8 mouse cellular contexts compared by ENCODE assay signal in the genomic region with DNA sequence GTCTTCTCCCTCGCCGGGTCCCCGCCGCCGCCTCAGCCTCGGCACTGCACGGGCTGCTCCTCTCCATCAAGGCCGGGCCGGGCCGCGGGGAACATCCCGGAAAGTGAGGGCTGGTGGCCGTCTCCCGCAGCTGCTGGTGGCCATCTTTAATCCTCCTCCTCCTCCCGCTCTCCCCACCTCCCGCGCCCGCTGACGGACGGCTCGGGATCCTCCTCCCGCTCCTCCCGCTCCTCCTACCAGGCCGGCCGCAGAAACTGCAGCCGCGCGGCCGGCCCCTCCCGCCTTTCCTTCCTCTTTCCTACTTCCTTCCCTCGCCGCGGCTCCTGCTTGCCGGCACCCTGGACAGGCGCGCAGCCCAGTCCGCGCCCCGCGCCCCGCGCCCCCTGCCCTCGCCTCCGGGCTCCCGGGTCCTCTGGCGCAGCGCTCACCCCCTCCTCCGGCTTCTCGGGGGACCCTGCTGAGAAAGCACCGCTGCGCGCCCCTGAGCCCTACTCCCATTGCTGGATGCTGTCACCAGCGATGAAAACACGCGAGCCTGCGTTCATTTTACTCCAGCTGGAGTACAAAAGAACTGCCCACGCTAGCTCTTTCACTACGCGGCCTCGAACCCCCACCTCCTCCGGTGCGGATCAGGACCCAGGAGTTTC. TPM values are rescaled to one million over a fixed set of nuclear protein-coding genes. Genes with fewer than 3 reads are reported as not detected.
DNase-seq lines count a peak whose midpoint lies in the region; ATAC-seq and TF ChIP-seq lines count a peak whose summit lies in the region.

A gene (minus strand): TSS at position 155 of the 647 bp plus-strand sequence.

- peak within 1 kb of the TSS; percentile 83 for H3K9ac ChIP-seq in hindbrain, embryonic 16.5 days (ENCODE audit: low read depth, low read length)

- peak within 1 kb of the TSS; percentile 96 for H3K4me3 ChIP-seq in cortical plate, adult 2 months (ENCODE audit: insufficient read depth, low read length)
- peak within 1 kb of the TSS; percentile 59 for H3K4me3 ChIP-seq in hindbrain, embryonic 16.5 days (ENCODE audit: low read length)
- H3K4me3 ChIP-seq in left cerebral cortex, adult 2 months, result peak within 1 kb of the TSS; percentile 83

- H3K4me1 ChIP-seq in cortical plate, adult 2 months (ENCODE audit: control insufficient read depth, insufficient read depth, low read length), result peaks cover 7% of the 10 kb centered on the region
- peaks cover 27% of the 10 kb centered on the region for H3K4me1 ChIP-seq in hindbrain, embryonic 16.5 days (ENCODE audit: control insufficient read depth, insufficient read depth, low read depth, low read length)

- no peak for TF ChIP-seq CTCF in cortical plate, adult 2 months (IDR thresholded peaks at IDR 0.05; ENCODE audit: extremely low read depth, insufficient read depth, low read length)
- peak; percentile 26 for TF ChIP-seq CTCF in left cerebral cortex, adult 2 months (IDR thresholded peaks at IDR 0.05)

- no peaks in the 10 kb centered on the region for H3K27me3 ChIP-seq in hindbrain, embryonic 16.5 days (replicated peaks; ENCODE audit: control insufficient read depth, insufficient read depth, low read length)

- intact Hi-C loops in left cerebral cortex, adult 2 months (cut with DNase I), result loop anchor here (2.0 to 5.0 kb wide), 3 partner anchors 68 to 303 kb away; a partner anchor contains a TSS

- H3K27ac ChIP-seq in cortical plate, adult 2 months (ENCODE audit: insufficient read depth, low read length), result peak within 1 kb of the TSS; percentile 99
- peak within 1 kb of the TSS; percentile 95 for H3K27ac ChIP-seq in hindbrain, embryonic 16.5 days (ENCODE audit: low read depth, low read length)
- peak within 1 kb of the TSS; percentile 97 for H3K27ac ChIP-seq in left cerebral cortex, adult 2 months

- H3K9me3 ChIP-seq in hindbrain, embryonic 16.5 days (ENCODE audit: control insufficient read depth, low read length), result no peaks in the 10 kb centered on the region

- peak within 1 kb of the TSS; percentile 81 for H3K4me2 ChIP-seq in hindbrain, embryonic 16.5 days (ENCODE audit: low read length)

- peak; percentile 92 to 96 for DNase-seq in adrenal gland, adult (ENCODE audit: inconsistent age in 2 of 2, low spot score in 1 of 2)
- DNase-seq in gastrocnemius, adult 8-10 months (ENCODE audit: low spot score in 2 of 2), result peak; percentile 68 to 77
- peak; percentile 88 to 90 for DNase-seq in left cerebral cortex, adult 2 months (ENCODE audit: extremely low spot score in 1 of 2, low spot score in 2 of 2)
- DNase-seq in lung, postnatal 4 days, result peak; percentile 93 to 94
- peak; percentile 79 for DNase-seq in retina, postnatal 7 days (ENCODE audit: low read depth, low spot score)
- DNase-seq in urinary bladder, postnatal 14 days (ENCODE audit: low spot score), result peak; percentile 91

- 2% methylated on average over 45 of the region's 62 CpGs for WGBS in hindbrain, embryonic 16.5 days

- H3K36me3 ChIP-seq in hindbrain, embryonic 16.5 days (ENCODE audit: control insufficient read depth, insufficient read depth, low read length), result no peaks in the 10 kb centered on the region

- peak; percentile 94 for ATAC-seq in hindbrain, embryonic 16.5 days

- peak; percentile 80 for TF ChIP-seq POLR2A in cortical plate, adult 2 months (IDR thresholded peaks at IDR 0.05; ENCODE audit: extremely low read depth, insufficient read depth, low read length)

RNA-seq across cellular contexts. Expression of the gene that starts here (rescaled TPM):
- 43.6 and 47.8 TPM in 2 replicates for polyA plus RNA-seq in cortical plate, adult 2 months (2012; rRNA removed)
- total RNA-seq in gastrocnemius, adult 8-10 months (2022), result 10 to 100 TPM; 21.4 to 24.9 (median 22.1) TPM
- 22.5 and 25.4 TPM in 2 replicates for polyA plus RNA-seq in hindbrain, embryonic 16.5 days (2015; fragmentation: Nextera tagmentation; extraction: Ambion mirVana)
- 100 to 1,000 TPM; 139 to 145 TPM for total RNA-seq in left cerebral cortex, adult 2 months (2021)

Comparison
In these comparisons a context has a peak if more than half of its experiments do, and no peak if none do; other contexts are left out.
1. Peak in every context shown above with its lines: DNase-seq, ATAC-seq, H3K4me3 ChIP-seq and H3K27ac ChIP-seq.
2. RNA of the gene that starts here (total RNA-seq): 139 to 145 TPM in left cerebral cortex, adult 2 months; 21.4 to 24.9 TPM in gastrocnemius, adult 8-10 months; every median in the first group is over 4 times any median in the second.